8 mouse cellular contexts compared by ENCODE assay signal in genomic region chr11:120623961-120624679, GRCm38 (mm10). TPM values are rescaled to one million over a fixed set of nuclear protein-coding genes. Genes with fewer than 3 reads are reported as not detected.
DNase-seq lines count a peak whose midpoint lies in the region; ATAC-seq and TF ChIP-seq lines count a peak whose summit lies in the region.

No protein-coding gene starts in this region.

- peak; percentile 70 for TF ChIP-seq CTCF in hindbrain, postnatal 0 days (IDR thresholded peaks at IDR 0.05; ENCODE audit: low read depth)

- ATAC-seq in forebrain, embryonic 13.5 days, result peak; percentile 67
- ATAC-seq in hindbrain, postnatal 0 days, result peak; percentile 71
- ATAC-seq in limb, embryonic 13.5 days (ENCODE audit: low FRiP score, low read depth), result peak; percentile 55; the same call in 1 of the 2 replicates
- peak; percentile 42; the same call in 1 of the 2 replicates for ATAC-seq in midbrain, embryonic 12.5 days (ENCODE audit: low FRiP score, low read depth)

- 13% methylated on average over 30 of the region's 30 CpGs for WGBS in forebrain, embryonic 13.5 days
- 14% methylated on average over 27 of the region's 30 CpGs for WGBS in hindbrain, postnatal 0 days
- WGBS in limb, embryonic 13.5 days, result 13% methylated on average over 30 of the region's 30 CpGs
- WGBS in midbrain, embryonic 12.5 days, result 13% methylated on average over 30 of the region's 30 CpGs

- peak overlapping the region; percentile 84 for H3K9ac ChIP-seq in forebrain, embryonic 13.5 days
- peak overlapping the region; percentile 78 for H3K9ac ChIP-seq in hindbrain, postnatal 0 days (replicated peaks; ENCODE audit: low read length)
- peak overlapping the region; percentile 76 for H3K9ac ChIP-seq in limb, embryonic 13.5 days
- peak overlapping the region; percentile 84 for H3K9ac ChIP-seq in midbrain, embryonic 12.5 days (replicated peaks)

- peak overlapping the region; percentile 88 for H3K27ac ChIP-seq in forebrain, embryonic 13.5 days
- peak overlapping the region; percentile 84 for H3K27ac ChIP-seq in hindbrain, postnatal 0 days
- peak overlapping the region; percentile 8; the same call in 1 of the 2 replicates for H3K27ac ChIP-seq in limb, embryonic 13.5 days
- peak overlapping the region; percentile 78 for H3K27ac ChIP-seq in midbrain, embryonic 12.5 days (replicated peaks)

- H3K4me1 ChIP-seq in forebrain, embryonic 13.5 days, result peaks cover 23% of the 10 kb centered on the region
- peaks cover 5% of the 10 kb centered on the region for H3K4me1 ChIP-seq in hindbrain, postnatal 0 days (ENCODE audit: insufficient read depth, low read length)
- peaks cover 17% of the 10 kb centered on the region for H3K4me1 ChIP-seq in limb, embryonic 13.5 days
- peaks cover 20% of the 10 kb centered on the region for H3K4me1 ChIP-seq in midbrain, embryonic 12.5 days

- DNase-seq in heart, adult 18-20 months, result peak; percentile 57 to 75
- no peak for DNase-seq in heart, adult 8-10 months (ENCODE audit: low spot score)
- peak; percentile 83 to 84 for DNase-seq in adrenal gland, postnatal 36 days
- peak; percentile 70 for DNase-seq in hindbrain, postnatal 0 days (ENCODE audit: low spot score)
- peak; percentile 79 for DNase-seq in splenic B cell, adult 2 months (ENCODE audit: low read depth, low spot score)

- H3K9me3 ChIP-seq in forebrain, embryonic 13.5 days (replicated peaks), result no peaks in the 10 kb centered on the region
- no peaks in the 10 kb centered on the region for H3K9me3 ChIP-seq in hindbrain, postnatal 0 days (ENCODE audit: low read length)
- no peaks in the 10 kb centered on the region for H3K9me3 ChIP-seq in limb, embryonic 13.5 days
- no peaks in the 10 kb centered on the region for H3K9me3 ChIP-seq in midbrain, embryonic 12.5 days

- H3K4me3 ChIP-seq in forebrain, embryonic 13.5 days, result peak overlapping the region; percentile 96
- peak overlapping the region; percentile 89 for H3K4me3 ChIP-seq in hindbrain, postnatal 0 days (ENCODE audit: low read length)
- peak overlapping the region; percentile 96 for H3K4me3 ChIP-seq in limb, embryonic 13.5 days
- peak overlapping the region; percentile 99 for H3K4me3 ChIP-seq in midbrain, embryonic 12.5 days

- H3K27me3 ChIP-seq in forebrain, embryonic 13.5 days, result no peaks in the 10 kb centered on the region
- no peaks in the 10 kb centered on the region for H3K27me3 ChIP-seq in hindbrain, postnatal 0 days (ENCODE audit: insufficient read depth, low read length)
- no peaks in the 10 kb centered on the region for H3K27me3 ChIP-seq in limb, embryonic 13.5 days
- H3K27me3 ChIP-seq in midbrain, embryonic 12.5 days, result no peaks in the 10 kb centered on the region
- no peaks in the 10 kb centered on the region for H3K27me3 ChIP-seq in splenic B cell, adult 2 months (ENCODE audit: control insufficient read depth, insufficient read depth, low read length, poor library complexity, severe bottlenecking)

- peaks cover 64% of the 10 kb centered on the region for H3K36me3 ChIP-seq in forebrain, embryonic 13.5 days (ENCODE audit: poor library complexity, severe bottlenecking)
- peaks cover 40% of the 10 kb centered on the region; the same call in 1 of the 2 replicates for H3K36me3 ChIP-seq in hindbrain, postnatal 0 days (ENCODE audit: insufficient read depth, low read length)
- H3K36me3 ChIP-seq in limb, embryonic 13.5 days, result peaks cover 60% of the 10 kb centered on the region
- peaks cover 44% of the 10 kb centered on the region for H3K36me3 ChIP-seq in midbrain, embryonic 12.5 days
- peaks cover 8% of the 10 kb centered on the region for H3K36me3 ChIP-seq in splenic B cell, adult 2 months (ENCODE audit: control insufficient read depth, insufficient read depth, low read length, poor library complexity, severe bottlenecking)

- H3K4me2 ChIP-seq in forebrain, embryonic 13.5 days, result peak overlapping the region; percentile 98
- H3K4me2 ChIP-seq in hindbrain, postnatal 0 days (ENCODE audit: low read depth, low read length), result peak overlapping the region; percentile 91
- peak overlapping the region; percentile 100 for H3K4me2 ChIP-seq in limb, embryonic 13.5 days (replicated peaks)
- peak overlapping the region; percentile 100 for H3K4me2 ChIP-seq in midbrain, embryonic 12.5 days (replicated peaks)

RNA-seq across cellular contexts. Expression of gene Sirt7, which starts 0.9 kb away (rescaled TPM):
- total RNA-seq in heart, adult 18-20 months (2021), result 1 to 10 TPM; 6.9 to 8.9 TPM
- total RNA-seq in heart, adult 8-10 months (2022), result 10 to 100 TPM in 1 of 4 experiments, 1 to 10 TPM in 3; 6.5 to 10.6 (median 7.6) TPM
- 10 to 100 TPM; 49.6 to 67.0 TPM for total RNA-seq in adrenal gland, postnatal 36 days (2021)
- 42.7 and 43.1 TPM in 2 replicates for polyA plus RNA-seq in forebrain, embryonic 13.5 days (2015; fragmentation: Nextera tagmentation; extraction: Ambion mirVana)
- total RNA-seq in hindbrain, postnatal 0 days (2014; rRNA removed), result 30.8 and 32.8 TPM in 2 replicates
- polyA plus RNA-seq in hindbrain, postnatal 0 days (2015; fragmentation: Nextera tagmentation; extraction: Ambion mirVana), result 32.3 and 38.3 TPM in 2 replicates
- polyA plus RNA-seq in limb, embryonic 13.5 days (2015; fragmentation: Nextera tagmentation; extraction: Ambion mirVana), result 25.6 and 28.8 TPM in 2 replicates
- 40.4 and 48.2 TPM in 2 replicates for polyA plus RNA-seq in midbrain, embryonic 12.5 days (2016; fragmentation: Nextera tagmentation; extraction: Ambion mirVana)

RNA-seq across cellular contexts. Expression of gene Pcyt2, which starts 6.4 kb away (rescaled TPM):
- total RNA-seq in heart, adult 18-20 months (2021), result 10 to 100 TPM; 47.2 to 51.2 TPM
- 10 to 100 TPM; 48.1 to 64.4 (median 60.5) TPM for total RNA-seq in heart, adult 8-10 months (2022)
- total RNA-seq in adrenal gland, postnatal 36 days (2021), result 100 to 1,000 TPM; 212 to 312 TPM
- polyA plus RNA-seq in forebrain, embryonic 13.5 days (2015; fragmentation: Nextera tagmentation; extraction: Ambion mirVana), result 140 and 159 TPM in 2 replicates
- 120 and 142 TPM in 2 replicates for total RNA-seq in hindbrain, postnatal 0 days (2014; rRNA removed)
- 125 and 143 TPM in 2 replicates for polyA plus RNA-seq in hindbrain, postnatal 0 days (2015; fragmentation: Nextera tagmentation; extraction: Ambion mirVana)
- polyA plus RNA-seq in limb, embryonic 13.5 days (2015; fragmentation: Nextera tagmentation; extraction: Ambion mirVana), result 150 and 153 TPM in 2 replicates
- polyA plus RNA-seq in midbrain, embryonic 12.5 days (2016; fragmentation: Nextera tagmentation; extraction: Ambion mirVana), result 148 and 157 TPM in 2 replicates

RNA-seq across cellular contexts. Expression of gene Mafg, which starts 9.3 kb away (rescaled TPM):
- total RNA-seq in heart, adult 18-20 months (2021), result 10 to 100 TPM; 33.7 to 35.7 TPM
- 10 to 100 TPM; 33.0 to 47.3 (median 39.2) TPM for total RNA-seq in heart, adult 8-10 months (2022)
- total RNA-seq in adrenal gland, postnatal 36 days (2021), result 10 to 100 TPM; 50.4 to 78.6 TPM
- 19.8 and 24.1 TPM in 2 replicates for polyA plus RNA-seq in forebrain, embryonic 13.5 days (2015; fragmentation: Nextera tagmentation; extraction: Ambion mirVana)
- total RNA-seq in hindbrain, postnatal 0 days (2014; rRNA removed), result 35.9 and 39.3 TPM in 2 replicates
- 36.5 and 38.9 TPM in 2 replicates for polyA plus RNA-seq in hindbrain, postnatal 0 days (2015; fragmentation: Nextera tagmentation; extraction: Ambion mirVana)
- polyA plus RNA-seq in limb, embryonic 13.5 days (2015; fragmentation: Nextera tagmentation; extraction: Ambion mirVana), result 27.0 and 28.9 TPM in 2 replicates
- 33.3 and 36.8 TPM in 2 replicates for polyA plus RNA-seq in midbrain, embryonic 12.5 days (2016; fragmentation: Nextera tagmentation; extraction: Ambion mirVana)

RNA-seq across cellular contexts. Expression of gene Npb, which starts 15.8 kb away (rescaled TPM):
- total RNA-seq in heart, adult 18-20 months (2021), result not detected
- total RNA-seq in heart, adult 8-10 months (2022), result under 1 TPM in 1 of 4 experiments, not detected in 3; 0.73 TPM
- total RNA-seq in adrenal gland, postnatal 36 days (2021), result 1 to 10 TPM in 1 of 2 experiments, not detected in 1; 1.6 TPM
- polyA plus RNA-seq in forebrain, embryonic 13.5 days (2015; fragmentation: Nextera tagmentation; extraction: Ambion mirVana), result 0.50 TPM in 1 of 2 replicates, not detected in the other
- 0.78 TPM in 1 of 2 replicates, not detected in the other for total RNA-seq in hindbrain, postnatal 0 days (2014; rRNA removed)
- polyA plus RNA-seq in hindbrain, postnatal 0 days (2015; fragmentation: Nextera tagmentation; extraction: Ambion mirVana), result 1.8 and 3.0 TPM in 2 replicates
- polyA plus RNA-seq in limb, embryonic 13.5 days (2015; fragmentation: Nextera tagmentation; extraction: Ambion mirVana), result 2.3 and 2.8 TPM in 2 replicates
- polyA plus RNA-seq in midbrain, embryonic 12.5 days (2016; fragmentation: Nextera tagmentation; extraction: Ambion mirVana), result 0.98 TPM in 1 of 2 replicates, not detected in the other

RNA-seq across cellular contexts. Expression of gene Pycr1, which starts 19.4 kb away (rescaled TPM):
- 1 to 10 TPM; 1.1 to 1.3 TPM for total RNA-seq in heart, adult 18-20 months (2021)
- 1 to 10 TPM in 3 of 4 experiments, under 1 TPM in 1; 0.91 to 2.8 (median 1.8) TPM for total RNA-seq in heart, adult 8-10 months (2022)
- total RNA-seq in adrenal gland, postnatal 36 days (2021), result 1 to 10 TPM; 1.1 to 1.5 TPM
- 23.9 and 25.5 TPM in 2 replicates for polyA plus RNA-seq in forebrain, embryonic 13.5 days (2015; fragmentation: Nextera tagmentation; extraction: Ambion mirVana)
- total RNA-seq in hindbrain, postnatal 0 days (2014; rRNA removed), result 9.0 and 9.3 TPM in 2 replicates
- 13.2 and 13.8 TPM in 2 replicates for polyA plus RNA-seq in hindbrain, postnatal 0 days (2015; fragmentation: Nextera tagmentation; extraction: Ambion mirVana)
- polyA plus RNA-seq in limb, embryonic 13.5 days (2015; fragmentation: Nextera tagmentation; extraction: Ambion mirVana), result 43.7 and 45.6 TPM in 2 replicates
- 31.6 and 34.1 TPM in 2 replicates for polyA plus RNA-seq in midbrain, embryonic 12.5 days (2016; fragmentation: Nextera tagmentation; extraction: Ambion mirVana)

Comparison
In these comparisons a context has a peak if more than half of its experiments do, and no peak if none do; other contexts are left out.
1. H3K27ac ChIP-seq: peak in every context shown above with its lines; median percentile 88 in forebrain, embryonic 13.5 days; 84 in hindbrain, postnatal 0 days; 78 in midbrain, embryonic 12.5 days; 8 in limb, embryonic 13.5 days.